Mouse (Mus musculus): ENCODE results near the gene Pde8a. TPM values are rescaled to one million over a fixed set of nuclear protein-coding genes. Genes with fewer than 3 reads are reported as not detected.
"Not testable (repeated sequence)": the region's sequence is repeated elsewhere in the genome, so short reads cannot be mapped to it uniquely, and the experiment has no call there.

Gene Pde8a
- polyA plus RNA-seq, 1 experiment from 2014 or later, result 4.0 TPM

DNA sequence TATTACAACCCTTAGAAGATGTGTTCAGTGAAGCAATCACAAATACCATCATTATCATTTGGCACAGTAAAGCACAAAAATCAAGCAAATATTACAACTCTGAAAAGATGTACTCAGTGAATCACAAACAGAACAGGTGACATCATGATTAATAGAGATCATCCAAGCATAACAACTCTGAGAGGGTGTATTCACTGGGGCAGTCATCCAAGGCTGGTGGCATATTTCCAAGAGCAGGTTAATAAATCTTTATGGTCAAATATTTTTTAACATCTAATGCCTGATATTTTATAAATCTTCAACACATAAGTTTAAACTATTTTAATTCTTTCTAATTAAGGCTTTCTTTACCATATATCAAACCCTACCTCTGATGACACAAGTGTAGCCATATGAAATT is 27.4 kb upstream of the Pde8a start:
- not testable (repeated sequence) for H3K36me3 ChIP-seq; H3K9ac ChIP-seq; H3K4me1 ChIP-seq; H3K27ac ChIP-seq; H3K4me3 ChIP-seq (replicated peaks); H3K9me3 ChIP-seq; H3K27me3 ChIP-seq (replicated peaks); H3K4me2 ChIP-seq; ATAC-seq (ENCODE audit: insufficient read depth, low FRiP score, low read depth)

DNA sequence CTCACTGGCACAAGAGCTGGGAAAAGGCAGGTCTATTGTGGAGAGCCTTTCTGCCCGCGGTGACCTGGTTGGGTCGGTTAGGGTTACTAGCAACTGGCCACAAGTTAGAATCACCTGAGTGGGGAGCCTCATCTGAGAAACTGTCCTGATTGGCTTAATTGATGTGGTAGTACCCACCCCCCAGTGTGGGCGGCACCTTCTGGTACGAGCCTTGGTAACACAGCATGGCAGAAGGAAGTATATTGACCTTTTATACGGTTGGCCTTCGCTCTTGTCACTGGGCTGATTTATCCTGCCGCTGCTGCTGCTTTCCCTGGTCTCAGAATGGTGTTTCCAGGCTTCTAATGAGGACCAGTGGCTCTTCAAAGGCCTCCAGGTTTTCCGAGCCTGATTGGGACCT is 24.2 kb upstream of the Pde8a start:
- Histone ChIP-seq H3K9ac (no peak overlapping the region), H3K27me3 (replicated peaks) (no peaks in the 10 kb centered on the region), H3K4me1 (no peaks in the 10 kb centered on the region), H3K9me3 (no peaks in the 10 kb centered on the region), H3K4me3 (replicated peaks) (no peak overlapping the region), H3K4me2 (no peak overlapping the region), H3K27ac (no peak overlapping the region), H3K36me3 (no peaks in the 10 kb centered on the region)
- 69% methylated on average over 9 of the region's 9 CpGs for WGBS
- ATAC-seq (ENCODE audit: insufficient read depth, low FRiP score, low read depth), result no peak

DNA sequence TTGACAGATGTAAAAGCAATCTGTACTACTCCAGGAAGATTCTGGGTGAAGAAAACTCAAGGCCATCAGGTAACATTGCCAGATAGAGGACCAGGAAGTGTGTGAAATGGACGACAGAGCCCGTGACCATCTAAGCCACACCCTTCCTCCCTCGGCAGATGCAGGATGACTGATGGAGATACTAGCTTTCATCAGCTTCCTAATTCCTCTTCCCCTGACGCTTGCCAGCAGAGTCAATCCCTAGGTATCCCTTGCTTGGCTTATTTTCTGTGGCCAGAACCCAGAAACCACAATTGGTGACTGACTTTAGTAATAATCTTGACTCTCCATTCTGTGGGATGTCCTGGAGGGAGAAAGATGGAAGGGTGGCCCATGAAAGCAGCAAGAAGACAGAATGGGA is 17.9 kb upstream of the Pde8a start:
- Histone ChIP-seq H3K36me3 (no peaks in the 10 kb centered on the region), H3K9ac (no peak overlapping the region), H3K9me3 (no peaks in the 10 kb centered on the region), H3K27ac (no peak overlapping the region), H3K27me3 (replicated peaks) (no peaks in the 10 kb centered on the region), H3K4me3 (replicated peaks) (no peak overlapping the region), H3K4me1 (peaks cover 9% of the 10 kb centered on the region; the same call in 1 of the 2 replicates), H3K4me2 (no peak overlapping the region)
- WGBS, result 44% methylated on average over 4 of the region's 4 CpGs
- ATAC-seq (ENCODE audit: insufficient read depth, low FRiP score, low read depth), result no peak

DNA sequence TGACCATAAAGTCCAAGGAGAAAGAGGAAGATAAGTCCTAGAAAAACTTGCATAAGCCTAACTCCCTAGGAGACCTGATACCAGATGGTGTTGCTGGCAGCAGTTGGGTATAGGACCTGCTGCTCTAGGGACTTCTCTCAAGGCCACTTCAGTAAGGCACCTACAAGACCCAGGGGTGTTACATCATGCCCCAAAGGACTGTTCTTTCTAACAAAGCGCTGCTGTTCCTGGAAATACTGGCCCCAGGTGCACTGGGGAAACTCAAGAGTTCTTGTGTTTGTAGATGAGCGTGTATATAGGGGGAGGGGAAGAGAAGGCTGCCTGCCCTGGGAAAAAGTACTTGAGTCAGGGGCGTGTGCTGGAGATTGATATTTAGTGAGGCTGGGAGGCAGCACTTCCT is 16.6 kb upstream of the Pde8a start:
- Histone ChIP-seq H3K27me3 (replicated peaks) (no peaks in the 10 kb centered on the region), H3K9me3 (no peaks in the 10 kb centered on the region), H3K36me3 (no peaks in the 10 kb centered on the region), H3K4me1 (peaks cover 9% of the 10 kb centered on the region; the same call in 1 of the 2 replicates), H3K4me2 (no peak overlapping the region), H3K9ac (no peak overlapping the region), H3K27ac (no peak overlapping the region), H3K4me3 (replicated peaks) (no peak overlapping the region)
- 40% methylated on average over 3 of the region's 3 CpGs for WGBS
- ATAC-seq (ENCODE audit: insufficient read depth, low FRiP score, low read depth), result no peak

DNA sequence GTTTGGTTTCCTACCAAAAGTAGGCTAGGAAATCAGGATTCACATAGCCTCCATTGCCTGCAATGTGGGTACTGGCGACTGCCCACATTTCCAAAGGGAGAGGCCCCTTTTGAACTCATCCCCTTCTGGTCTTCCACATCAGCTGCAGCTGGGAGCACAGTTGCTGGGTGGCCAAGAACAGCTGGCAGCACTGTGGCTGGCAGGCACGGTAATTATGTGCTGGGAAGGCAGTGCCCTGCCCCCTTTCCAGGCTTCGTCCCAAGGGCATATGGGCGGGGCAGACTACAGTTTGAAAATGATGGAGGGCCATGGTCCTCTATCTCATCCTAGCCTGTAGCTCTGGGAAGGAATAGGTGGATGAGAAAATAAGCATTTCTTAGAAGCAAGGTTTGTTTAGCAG is 14.9 kb upstream of the Pde8a start:
- WGBS, result 39% methylated on average over 4 of the region's 4 CpGs
- Histone ChIP-seq H3K9me3 (no peaks in the 10 kb centered on the region), H3K27ac (no peak overlapping the region), H3K4me3 (replicated peaks) (no peak overlapping the region), H3K27me3 (replicated peaks) (no peaks in the 10 kb centered on the region), H3K4me2 (no peak overlapping the region), H3K36me3 (no peaks in the 10 kb centered on the region), H3K9ac (no peak overlapping the region), H3K4me1 (peaks cover 9% of the 10 kb centered on the region; the same call in 1 of the 2 replicates)
- ATAC-seq (ENCODE audit: insufficient read depth, low FRiP score, low read depth), result no peak

DNA sequence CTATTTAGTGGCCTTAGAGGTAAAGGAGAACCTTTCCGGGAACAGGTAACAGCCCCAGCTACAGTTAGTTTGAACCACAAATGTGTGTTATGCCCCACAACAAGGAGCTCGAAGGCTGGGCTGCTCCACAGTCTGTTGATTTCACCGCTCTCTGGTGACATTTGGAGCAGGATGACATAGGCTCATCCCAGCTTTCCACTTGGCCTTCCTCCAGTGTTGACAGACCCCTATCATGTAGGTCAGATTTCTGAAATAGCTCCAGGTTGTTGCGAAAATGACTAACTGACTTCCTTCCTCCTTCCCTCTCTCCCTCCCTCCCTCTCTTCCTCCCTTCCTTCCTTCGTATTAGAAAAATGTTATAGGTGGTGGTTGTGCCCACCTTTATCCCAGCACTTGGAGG is 14.3 kb upstream of the Pde8a start:
- Histone ChIP-seq H3K4me3 (replicated peaks) (no peak overlapping the region), H3K4me1 (peaks cover 9% of the 10 kb centered on the region; the same call in 1 of the 2 replicates), H3K27me3 (replicated peaks) (no peaks in the 10 kb centered on the region), H3K4me2 (no peak overlapping the region), H3K36me3 (no peaks in the 10 kb centered on the region), H3K9ac (no peak overlapping the region), H3K9me3 (no peaks in the 10 kb centered on the region), H3K27ac (no peak overlapping the region)
- ATAC-seq (ENCODE audit: insufficient read depth, low FRiP score, low read depth), result no peak
- WGBS, result 46% methylated on average over 5 of the region's 5 CpGs

DNA sequence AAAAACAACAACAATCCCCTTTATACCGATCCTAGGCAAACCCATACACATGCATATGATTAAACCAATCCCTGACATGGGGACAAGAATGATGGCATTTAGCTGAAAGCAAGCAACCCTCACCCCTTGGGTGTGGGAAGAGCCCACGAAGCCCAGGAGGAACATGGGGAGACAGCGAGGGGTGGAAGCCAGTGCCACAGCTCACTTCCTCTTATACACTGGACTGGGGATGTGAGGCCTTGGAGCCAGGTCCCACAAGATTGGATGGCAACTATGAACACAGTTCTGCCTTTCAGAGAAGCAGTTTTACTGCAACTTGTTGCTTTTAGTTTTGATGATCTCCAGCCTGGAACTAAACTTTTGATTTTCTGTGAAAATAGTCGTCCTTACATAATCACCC is 13.6 kb upstream of the Pde8a start:
- no peak overlapping the region for H3K27ac ChIP-seq
- H3K36me3 ChIP-seq, result no peaks in the 10 kb centered on the region
- H3K9ac ChIP-seq, result no peak overlapping the region
- H3K9me3 ChIP-seq, result no peaks in the 10 kb centered on the region
- no peak overlapping the region for H3K4me2 ChIP-seq
- H3K4me1 ChIP-seq, result peaks cover 9% of the 10 kb centered on the region; the same call in 1 of the 2 replicates
- WGBS, result 55% methylated on average over 4 of the region's 4 CpGs
- H3K4me3 ChIP-seq (replicated peaks), result no peak overlapping the region
- H3K27me3 ChIP-seq (replicated peaks), result no peaks in the 10 kb centered on the region
- no peak for ATAC-seq (ENCODE audit: insufficient read depth, low FRiP score, low read depth)

DNA sequence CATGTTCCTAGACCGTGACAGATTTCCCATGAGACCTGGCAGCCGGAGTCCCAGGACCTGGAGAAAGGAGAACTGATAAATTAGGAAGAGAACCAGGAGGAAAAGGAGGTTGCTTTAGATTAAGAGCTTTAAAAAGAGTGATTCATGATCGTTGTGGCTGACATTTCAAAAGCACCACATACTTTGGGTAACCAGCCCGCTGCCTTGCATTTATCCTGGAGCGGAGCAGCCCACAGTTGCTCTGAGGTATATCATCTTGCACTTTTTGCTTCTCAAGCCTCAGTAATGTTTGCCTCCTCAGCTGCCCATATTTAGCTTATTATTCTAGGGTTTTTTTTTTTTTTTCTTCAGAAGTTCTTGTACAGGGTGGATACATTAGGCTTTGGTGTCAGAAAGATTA is 11.0 kb upstream of the Pde8a start:
- no peaks in the 10 kb centered on the region for H3K27me3 ChIP-seq (replicated peaks)
- H3K4me2 ChIP-seq, result no peak overlapping the region
- H3K4me1 ChIP-seq, result peaks cover 9% of the 10 kb centered on the region; the same call in 1 of the 2 replicates
- H3K9ac ChIP-seq, result no peak overlapping the region
- H3K36me3 ChIP-seq, result no peaks in the 10 kb centered on the region
- H3K4me3 ChIP-seq (replicated peaks), result no peak overlapping the region
- ATAC-seq (ENCODE audit: insufficient read depth, low FRiP score, low read depth), result no peak
- 42% methylated on average over 5 of the region's 5 CpGs for WGBS
- no peak overlapping the region for H3K27ac ChIP-seq
- H3K9me3 ChIP-seq, result no peaks in the 10 kb centered on the region

DNA sequence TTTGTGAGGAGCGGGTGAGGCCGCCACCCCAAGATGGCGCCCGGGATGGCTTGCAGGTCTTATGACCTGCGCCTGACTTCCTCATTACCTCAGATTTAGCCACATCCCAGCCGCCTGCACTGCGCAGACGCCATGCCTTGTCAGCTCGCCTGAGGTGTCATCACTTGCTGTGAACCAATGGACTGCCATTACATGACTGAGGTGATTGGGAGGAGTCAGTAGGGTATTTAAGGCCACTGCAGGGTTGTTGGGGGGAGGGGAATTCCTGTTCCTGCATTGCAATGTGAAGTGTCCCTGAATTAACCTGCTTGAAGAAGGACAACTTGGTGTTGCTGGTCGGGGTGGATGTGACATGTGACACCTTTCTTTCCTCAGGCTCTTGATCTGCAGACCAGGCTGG is 9.8 kb upstream of the Pde8a start:
- H3K4me1 ChIP-seq; H3K9ac ChIP-seq; H3K27ac ChIP-seq; H3K9me3 ChIP-seq; ATAC-seq (ENCODE audit: insufficient read depth, low FRiP score, low read depth); H3K4me3 ChIP-seq (replicated peaks); H3K4me2 ChIP-seq; H3K27me3 ChIP-seq (replicated peaks); H3K36me3 ChIP-seq: not testable (repeated sequence)
- 89% methylated on average over 10 of the region's 10 CpGs for WGBS

DNA sequence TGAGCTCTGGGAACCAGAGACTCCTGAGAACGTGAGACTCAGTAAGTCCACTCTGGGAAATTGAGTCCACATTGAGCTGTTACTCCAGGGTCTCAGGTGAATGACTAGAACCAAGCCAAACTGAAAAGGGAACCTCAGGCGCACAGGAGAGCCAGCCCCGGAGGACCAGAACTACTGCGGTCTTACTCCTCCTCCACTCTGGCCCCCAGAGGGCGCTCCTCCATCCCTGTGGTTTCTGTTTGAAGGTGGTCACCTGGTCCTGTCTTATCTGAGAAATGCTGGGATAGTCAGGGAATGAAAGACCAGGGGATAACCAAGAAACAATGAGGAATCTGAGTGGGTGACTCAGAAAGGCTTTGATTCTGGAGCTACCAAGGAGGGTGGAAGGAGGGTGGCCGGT is 4.5 kb upstream of the Pde8a start:
- Histone ChIP-seq H3K9me3 (no peaks in the 10 kb centered on the region), H3K4me3 (replicated peaks) (no peak overlapping the region), H3K27me3 (replicated peaks) (peaks cover 22% of the 10 kb centered on the region), H3K4me2 (no peak overlapping the region), H3K27ac (no peak overlapping the region), H3K36me3 (no peaks in the 10 kb centered on the region), H3K9ac (no peak overlapping the region), H3K4me1 (peaks cover 8% of the 10 kb centered on the region)
- 11% methylated on average over 6 of the region's 6 CpGs for whole genome bisulfite sequencing
- no peak for ATAC-seq (ENCODE audit: insufficient read depth, low FRiP score, low read depth)

DNA sequence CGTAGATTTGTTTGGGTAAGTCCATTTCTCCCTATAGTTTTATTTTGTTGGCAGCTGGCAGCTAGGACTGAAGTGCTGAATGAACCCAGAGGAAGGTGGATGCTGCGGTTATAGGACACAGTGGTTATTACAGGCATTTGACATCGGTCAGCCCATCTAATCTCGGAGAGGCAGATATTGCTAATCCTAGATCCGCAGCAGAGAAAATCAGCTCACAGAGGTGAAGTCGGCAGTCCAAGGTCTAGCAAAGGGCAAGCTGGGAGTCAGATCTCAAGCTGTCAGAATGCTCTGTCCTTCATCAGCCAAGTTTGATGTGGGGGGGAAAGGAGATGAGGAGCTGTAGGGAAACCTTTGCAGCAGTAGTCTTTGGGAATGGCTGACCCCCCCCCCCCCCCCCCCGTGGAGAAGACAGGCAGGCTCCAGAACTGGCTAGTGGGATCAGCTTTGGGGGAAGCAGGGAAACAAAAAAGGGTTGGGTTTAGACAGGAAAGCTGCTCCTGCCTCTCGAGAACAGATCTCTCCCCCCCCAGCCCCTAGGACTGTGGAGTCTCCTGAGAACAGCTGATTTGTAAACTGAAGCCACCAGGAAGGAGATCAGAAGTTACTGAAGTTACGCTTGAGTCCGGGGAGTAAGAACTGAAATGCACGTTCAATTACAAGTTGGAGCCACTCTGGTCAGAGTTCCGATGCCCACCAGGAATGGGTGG is 3.3 kb upstream of the Pde8a start:
- Histone ChIP-seq H3K4me1 (peaks cover 12% of the 10 kb centered on the region), H3K36me3 (no peaks in the 10 kb centered on the region), H3K27ac (no peak overlapping the region), H3K9me3 (no peaks in the 10 kb centered on the region), H3K27me3 (replicated peaks) (peaks cover 25% of the 10 kb centered on the region), H3K4me2 (no peak overlapping the region), H3K4me3 (replicated peaks) (no peak overlapping the region), H3K9ac (no peak overlapping the region)
- 51% methylated on average over 12 of the region's 12 CpGs for WGBS
- no peak for ATAC-seq (ENCODE audit: insufficient read depth, low FRiP score, low read depth)

DNA sequence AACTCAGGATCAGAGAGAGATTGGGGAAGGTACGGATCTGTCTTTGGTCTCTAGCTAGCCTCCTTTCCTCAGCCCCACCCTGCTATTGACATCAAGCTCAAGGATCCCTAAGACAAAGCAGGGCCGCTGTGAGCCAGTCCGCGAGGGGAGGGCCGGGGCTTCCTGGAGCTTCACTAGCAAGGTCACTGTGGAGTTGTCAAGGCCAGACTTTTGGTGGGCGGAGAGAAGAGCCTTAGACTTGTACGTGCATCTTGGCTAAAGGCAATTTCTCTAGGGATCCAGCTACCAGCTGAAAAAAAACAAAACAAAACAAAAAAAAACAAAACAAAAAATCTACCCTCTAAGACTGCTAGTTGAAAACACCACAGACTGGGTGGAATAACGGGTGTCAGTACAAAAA is 1.6 kb upstream of the Pde8a start:
- peaks cover 12% of the 10 kb centered on the region for H3K4me1 ChIP-seq
- H3K4me3 ChIP-seq (replicated peaks), result no peak overlapping the region
- no peaks in the 10 kb centered on the region for H3K9me3 ChIP-seq
- H3K27ac ChIP-seq, result no peak overlapping the region
- H3K4me2 ChIP-seq, result peak overlapping the region; percentile 74; the same call in 1 of the 2 replicates
- peaks cover 28% of the 10 kb centered on the region for H3K27me3 ChIP-seq (replicated peaks)
- ATAC-seq (ENCODE audit: insufficient read depth, low FRiP score, low read depth), result no peak
- H3K36me3 ChIP-seq, result no peaks in the 10 kb centered on the region
- WGBS, result 13% methylated on average over 8 of the region's 8 CpGs
- H3K9ac ChIP-seq, result no peak overlapping the region

DNA sequence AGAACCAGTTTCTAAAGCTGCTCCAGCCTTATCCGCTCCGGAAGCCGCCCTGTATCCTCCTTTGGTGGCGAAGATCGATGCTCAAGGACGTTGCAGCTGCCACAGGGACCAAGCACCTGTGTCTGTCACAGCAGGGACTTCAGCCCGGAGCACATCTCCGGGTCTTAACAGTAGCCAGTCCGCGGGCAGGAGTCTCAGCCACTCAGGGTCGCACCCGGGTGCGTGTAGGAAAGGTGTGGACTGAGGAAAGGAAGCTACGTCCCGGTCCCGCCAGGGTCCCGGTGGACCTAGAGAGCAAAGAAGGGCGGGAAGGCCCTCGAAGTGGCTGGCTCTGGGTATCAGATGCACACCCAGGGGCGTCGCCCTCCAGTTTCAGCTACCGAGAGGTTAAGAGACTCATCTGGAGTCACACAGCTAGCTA is 1.1 kb upstream of the Pde8a start:
- peak overlapping the region; percentile 74 for H3K4me2 ChIP-seq
- 2% methylated on average over 22 of the region's 22 CpGs for WGBS
- H3K9me3 ChIP-seq, result no peaks in the 10 kb centered on the region
- H3K27me3 ChIP-seq (replicated peaks), result peaks cover 28% of the 10 kb centered on the region
- no peaks in the 10 kb centered on the region for H3K36me3 ChIP-seq
- ATAC-seq (ENCODE audit: insufficient read depth, low FRiP score, low read depth), result peak; percentile 34; the same call in 1 of the 2 replicates
- H3K4me3 ChIP-seq (replicated peaks), result peak overlapping the region; percentile 56
- peaks cover 12% of the 10 kb centered on the region for H3K4me1 ChIP-seq
- H3K27ac ChIP-seq, result peak overlapping the region; percentile 82
- no peak overlapping the region for H3K9ac ChIP-seq

Data from stomach, embryonic 15.5 days (tissue).